Mouse (Mus musculus) hindbrain, embryonic 10.5 days (tissue): ENCODE measurements at regions not wholly inside any gene's neighbourhood (a gene's known extent, or its start where the extent isn't known, plus 50 kb on each side); places are given as distances from the start of the nearest gene placed in this dataset.

Experiments
- DNase-seq: peaks from one replicate; pipeline ENCODE4 v3.0.0-alpha.2; 2017; ENCODE audit warnings: low spot score
- H3K27ac ChIP-seq: fragments of 300-500 bp; sonication (generic); 2 replicates; pipeline ENCODE4 v1.5.1; 2016; ENCODE audit warnings: mild to moderate bottlenecking, moderate library complexity
- H3K27me3 ChIP-seq: fragments of 300-500 bp; sonication (generic); 2 replicates; pipeline ENCODE4 v1.6.1; 2016; ENCODE audit warnings: mild to moderate bottlenecking; ENCODE audit not compliant: poor library complexity, insufficient read depth, severe bottlenecking
- H3K36me3 ChIP-seq: fragments of 300-500 bp; sonication (generic); 2 replicates; pipeline ENCODE4 v1.6.1; 2016; ENCODE audit warnings: mild to moderate bottlenecking, moderate library complexity
- H3K4me1 ChIP-seq: fragments of 300-500 bp; sonication (generic); replicated peaks from 2 replicates; pipeline ENCODE4 v1.6.1; 2016; ENCODE audit warnings: mild to moderate bottlenecking
- H3K4me3 ChIP-seq: fragments of 300-500 bp; sonication (generic); 2 replicates; pipeline ENCODE4 v1.5.1; 2016; ENCODE audit warnings: mild to moderate bottlenecking, moderate library complexity
- H3K9me3 ChIP-seq: fragments of 300-500 bp; sonication (generic); 2 replicates; pipeline ENCODE4 v1.6.1; 2016; ENCODE audit warnings: mild to moderate bottlenecking, moderate library complexity
- whole genome bisulfite sequencing: fragments of 180-500 bp; shearing (Covaris S2); methylation state at CpG from one replicate; pipeline ENCODE4 v1.1.7; 2016; 5-methylcytosine and 5-hydroxymethylcytosine counted together

DNA sequence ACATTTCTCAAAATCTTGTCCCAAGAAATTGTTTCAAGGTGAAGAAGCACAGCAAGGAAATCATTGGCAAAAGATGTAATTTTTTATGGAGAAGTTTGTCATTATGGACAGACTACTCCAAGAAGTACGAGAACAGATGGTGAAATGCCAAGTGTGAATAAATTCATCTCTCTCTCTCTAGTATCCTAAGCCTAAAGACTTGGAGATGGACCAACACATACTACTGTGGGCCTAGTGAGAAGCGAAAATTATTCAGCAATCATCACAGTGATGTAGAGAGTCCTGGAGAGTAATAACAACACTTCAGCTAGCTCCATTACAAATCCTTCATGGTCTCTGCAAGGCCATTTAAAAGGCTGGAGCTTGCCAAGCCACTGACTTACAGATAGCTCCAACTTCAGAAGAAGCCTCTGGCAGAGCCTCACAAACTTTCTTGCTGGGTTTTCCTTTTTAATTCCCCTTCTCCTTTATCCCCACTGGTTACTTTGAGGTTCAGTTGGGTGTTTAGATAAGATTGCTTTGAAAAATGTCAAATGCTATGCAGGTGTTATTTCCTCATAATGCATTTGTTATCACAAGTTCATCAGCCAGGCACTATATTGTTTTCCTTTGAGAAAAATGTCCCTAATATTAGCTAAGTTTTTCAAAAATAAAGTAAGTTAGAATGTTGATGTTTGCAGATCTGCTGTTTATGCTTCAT, 330.9 kb upstream of the Mgat4c start:
- H3K27me3 ChIP-seq = no peaks in the 10 kb centered on the region
- H3K4me3 ChIP-seq = no peak overlapping the region
- H3K36me3 ChIP-seq = no peaks in the 10 kb centered on the region
- H3K27ac ChIP-seq = no peak overlapping the region
- H3K9me3 ChIP-seq = no peaks in the 10 kb centered on the region
- no peaks in the 10 kb centered on the region for H3K4me1 ChIP-seq
- 82% methylated on average over 2 of the region's 2 CpGs for WGBS
- no peak for DNase-seq

DNA sequence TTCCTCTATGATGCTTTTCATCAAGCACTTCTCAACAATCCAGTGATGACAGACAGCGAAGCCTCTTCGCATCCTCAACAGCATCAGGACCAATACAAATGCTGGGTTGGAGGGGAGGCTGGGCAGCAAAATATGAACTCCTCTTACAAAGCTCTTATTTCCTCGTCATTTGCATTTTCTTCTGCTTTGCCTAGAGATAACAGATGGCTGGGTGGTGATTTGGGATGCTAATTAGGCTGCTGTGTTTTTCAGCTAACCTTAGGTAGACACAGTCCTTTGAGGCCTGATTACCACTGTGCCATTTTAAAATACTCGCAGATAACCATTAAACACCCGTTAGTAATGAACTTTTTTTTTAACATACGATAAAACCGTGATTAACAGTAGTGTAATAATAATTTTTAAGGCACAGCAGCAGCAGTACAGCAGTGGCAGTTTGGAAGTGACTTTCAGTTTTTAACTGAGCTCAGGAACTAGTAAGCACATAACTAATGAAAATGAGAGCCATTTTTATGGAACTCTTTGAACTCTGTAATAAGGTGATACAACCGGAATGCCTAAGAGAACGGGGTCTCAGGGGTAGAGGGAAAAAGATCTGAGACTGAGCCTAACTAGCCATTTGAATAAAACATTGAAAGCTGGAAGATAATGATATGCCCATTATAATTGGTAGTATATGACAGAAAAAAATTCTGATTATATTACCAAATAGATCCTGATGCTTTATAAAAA, 307.3 kb upstream of the Mgat4c start:
- Histone ChIP-seq H3K27me3 (no peaks in the 10 kb centered on the region), H3K36me3 (no peaks in the 10 kb centered on the region), H3K4me1 (no peaks in the 10 kb centered on the region), H3K4me3 (no peak overlapping the region), H3K9me3 (no peaks in the 10 kb centered on the region), H3K27ac (0 out of 2 replicates have a peak overlapping the region, but pooled peaks have one; percentile 8)
- no peak for DNase-seq
- 83% methylated on average over 9 of the region's 9 CpGs for WGBS

DNA sequence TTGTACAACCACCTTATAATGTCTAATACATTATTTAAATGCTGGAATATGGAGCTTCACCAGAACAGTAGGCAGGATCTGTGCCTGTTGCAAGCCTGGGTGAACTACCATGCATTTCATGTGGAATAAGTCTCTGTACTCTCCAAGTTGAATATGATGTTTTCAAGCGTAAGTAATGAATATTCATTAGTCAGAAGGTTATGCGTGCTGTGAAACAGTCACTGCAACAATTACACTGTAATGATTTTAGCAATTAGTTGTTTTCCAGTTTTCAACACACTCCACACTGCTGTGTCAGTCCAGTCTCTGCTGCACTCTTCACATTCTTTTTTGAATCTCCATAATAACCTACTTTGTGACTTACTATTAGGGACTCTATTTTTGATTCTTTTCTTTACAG, 287.9 kb upstream of the Mgat4c start:
- H3K27ac ChIP-seq = no peak overlapping the region
- 80% methylated on average over 2 of the region's 2 CpGs for WGBS
- H3K4me3 ChIP-seq = no peak overlapping the region
- no peaks in the 10 kb centered on the region for H3K36me3 ChIP-seq
- H3K4me1 ChIP-seq = no peaks in the 10 kb centered on the region
- no peaks in the 10 kb centered on the region for H3K27me3 ChIP-seq
- DNase-seq = no peak
- no peaks in the 10 kb centered on the region for H3K9me3 ChIP-seq

DNA sequence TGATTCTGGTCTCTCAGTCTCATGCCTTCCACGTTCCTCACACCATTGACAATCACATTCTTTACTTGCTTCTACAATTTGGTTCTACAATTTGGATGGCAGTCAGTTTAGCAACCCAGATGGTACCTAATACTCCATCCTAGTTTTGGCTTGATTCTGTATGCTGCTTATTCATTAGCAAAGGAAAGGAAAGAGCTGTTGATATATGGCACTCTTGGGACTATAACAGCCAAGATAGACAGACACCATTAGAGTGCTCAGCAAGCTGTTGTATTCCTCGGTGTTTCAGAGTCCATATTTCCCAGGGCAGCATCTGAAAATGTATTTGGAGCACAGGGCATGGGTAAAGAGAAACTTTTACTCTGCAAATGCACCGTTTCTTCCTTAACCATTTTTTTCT, 282.1 kb upstream of the Mgat4c start:
- H3K9me3 ChIP-seq = no peaks in the 10 kb centered on the region
- WGBS = 82% methylated on average over 3 of the region's 3 CpGs
- DNase-seq = no peak
- H3K27ac ChIP-seq = no peak overlapping the region
- no peaks in the 10 kb centered on the region for H3K36me3 ChIP-seq
- H3K4me3 ChIP-seq = no peak overlapping the region
- no peaks in the 10 kb centered on the region for H3K27me3 ChIP-seq
- no peaks in the 10 kb centered on the region for H3K4me1 ChIP-seq

DNA sequence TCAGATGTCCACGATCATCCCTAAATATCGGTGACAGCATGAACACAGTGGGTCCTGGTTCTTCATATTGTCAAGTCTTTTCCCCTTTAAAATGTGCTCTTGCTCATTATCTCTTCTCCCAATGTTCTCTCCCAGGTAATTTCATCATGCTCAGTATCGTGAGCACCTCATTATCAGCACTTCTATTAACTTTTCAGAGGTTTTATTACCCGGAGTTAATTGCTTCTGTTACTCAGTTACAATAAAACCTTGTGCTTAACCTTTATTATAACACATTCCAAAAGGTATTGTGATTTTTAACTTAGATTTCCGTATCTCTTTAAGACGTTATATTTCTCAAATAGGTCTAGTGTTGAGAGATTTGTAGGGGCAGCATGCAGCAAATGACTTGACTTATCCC, 266.0 kb upstream of the Mgat4c start:
- Histone ChIP-seq H3K27me3 (no peaks in the 10 kb centered on the region), H3K36me3 (no peaks in the 10 kb centered on the region), H3K4me1 (no peaks in the 10 kb centered on the region), H3K9me3 (no peaks in the 10 kb centered on the region), H3K27ac (no peak overlapping the region), H3K4me3 (no peak overlapping the region)
- no peak for DNase-seq
- WGBS = 93% methylated on average over 6 of the region's 6 CpGs

- Histone ChIP-seq H3K36me3 (no peaks in the 10 kb centered on the region), H3K4me3 (no peak overlapping the region), H3K27me3 (no peaks in the 10 kb centered on the region), H3K27ac (no peak overlapping the region), H3K9me3 (no peaks in the 10 kb centered on the region), H3K4me1 (no peaks in the 10 kb centered on the region)
- WGBS = 74% methylated on average over 4 of the region's 4 CpGs
- no peak for DNase-seq
Measured at GRCm38 (mm10) chr10:101422562-101422961, 258.7 kb upstream of the Mgat4c start.
